ENCODE assay signal across 8 mouse cellular contexts in genomic region chr12:41438446-41438845, GRCm38 (mm10). TPM values are rescaled to one million over a fixed set of nuclear protein-coding genes. Genes with fewer than 3 reads are reported as not detected.
A peak's percentile ranks its signal among the peaks of the same experiment; 100 is the strongest.
DNase-seq lines count a peak whose midpoint lies in the region; ATAC-seq and TF ChIP-seq lines count a peak whose summit lies in the region.

No protein-coding gene starts in this region.

- H3K27me3 ChIP-seq in liver, embryonic 12.5 days (replicated peaks), result no peaks in the 10 kb centered on the region
- no peaks in the 10 kb centered on the region for H3K27me3 ChIP-seq in heart, embryonic 16.5 days (ENCODE audit: control insufficient read depth, insufficient read depth, low read length)
- H3K27me3 ChIP-seq in lung, embryonic 14.5 days (ENCODE audit: insufficient read depth, low read length), result no peaks in the 10 kb centered on the region
- H3K27me3 ChIP-seq in hindbrain, embryonic 14.5 days (ENCODE audit: control insufficient read depth, insufficient read depth, low read length), result no peaks in the 10 kb centered on the region

- no peaks in the 10 kb centered on the region for H3K4me1 ChIP-seq in liver, embryonic 12.5 days
- peaks cover 3% of the 10 kb centered on the region; the same call in 1 of the 2 replicates for H3K4me1 ChIP-seq in heart, embryonic 16.5 days (ENCODE audit: control insufficient read depth, insufficient read depth, low read length)
- no peaks in the 10 kb centered on the region; the same call in 1 of the 2 replicates for H3K4me1 ChIP-seq in lung, embryonic 14.5 days (ENCODE audit: insufficient read depth)
- H3K4me1 ChIP-seq in hindbrain, embryonic 14.5 days (replicated peaks; ENCODE audit: control insufficient read depth, insufficient read depth, low read length), result no peaks in the 10 kb centered on the region

- H3K9me3 ChIP-seq in liver, embryonic 12.5 days (replicated peaks), result no peaks in the 10 kb centered on the region
- H3K9me3 ChIP-seq in heart, embryonic 16.5 days (replicated peaks; ENCODE audit: control insufficient read depth, low read length), result no peaks in the 10 kb centered on the region
- H3K9me3 ChIP-seq in lung, embryonic 14.5 days (ENCODE audit: low read depth, low read length), result no peaks in the 10 kb centered on the region
- no peaks in the 10 kb centered on the region for H3K9me3 ChIP-seq in hindbrain, embryonic 14.5 days (ENCODE audit: control insufficient read depth, low read length)

- no peak overlapping the region for H3K27ac ChIP-seq in liver, embryonic 12.5 days
- no peak overlapping the region for H3K27ac ChIP-seq in heart, embryonic 16.5 days (ENCODE audit: low read length)
- no peak overlapping the region for H3K27ac ChIP-seq in lung, embryonic 14.5 days (ENCODE audit: low read depth)
- H3K27ac ChIP-seq in hindbrain, embryonic 14.5 days, result no peak overlapping the region

- H3K4me3 ChIP-seq in liver, embryonic 12.5 days, result no peak overlapping the region
- H3K4me3 ChIP-seq in heart, embryonic 16.5 days (ENCODE audit: low read length), result no peak overlapping the region
- H3K4me3 ChIP-seq in lung, embryonic 14.5 days (ENCODE audit: low read depth, low read length), result no peak overlapping the region
- no peak overlapping the region for H3K4me3 ChIP-seq in hindbrain, embryonic 14.5 days (replicated peaks; ENCODE audit: low read length)

- no peak for TF ChIP-seq CTCF in lung, embryonic 14.5 days (IDR thresholded peaks at IDR 0.05; ENCODE audit: low read depth)

- H3K9ac ChIP-seq in liver, embryonic 12.5 days, result no peak overlapping the region
- H3K9ac ChIP-seq in heart, embryonic 16.5 days (ENCODE audit: low read length), result no peak overlapping the region
- no peak overlapping the region for H3K9ac ChIP-seq in lung, embryonic 14.5 days
- no peak overlapping the region for H3K9ac ChIP-seq in hindbrain, embryonic 14.5 days

- no peaks in the 10 kb centered on the region for H3K36me3 ChIP-seq in liver, embryonic 12.5 days
- H3K36me3 ChIP-seq in heart, embryonic 16.5 days (ENCODE audit: control insufficient read depth, insufficient read depth), result no peaks in the 10 kb centered on the region
- H3K36me3 ChIP-seq in lung, embryonic 14.5 days (ENCODE audit: insufficient read depth), result no peaks in the 10 kb centered on the region
- no peaks in the 10 kb centered on the region for H3K36me3 ChIP-seq in hindbrain, embryonic 14.5 days (replicated peaks; ENCODE audit: control insufficient read depth, insufficient read depth)

- ATAC-seq in liver, embryonic 12.5 days, result no peak
- peak; percentile 70 for ATAC-seq in heart, embryonic 16.5 days (replicated peaks; ENCODE audit: extremely low read depth, insufficient read depth, low FRiP score)
- ATAC-seq in lung, embryonic 14.5 days (ENCODE audit: insufficient read depth), result peak; percentile 63; the same call in 1 of the 2 replicates
- no peak for ATAC-seq in erythroblast, adult 5-6 weeks (replicated peaks; ENCODE audit: low FRiP score, poor library complexity, severe bottlenecking)
- ATAC-seq in hindbrain, embryonic 14.5 days (ENCODE audit: low FRiP score), result no peak; the same call in 1 of the 2 replicates

- 52% methylated on average over 4 of the region's 4 CpGs for WGBS in liver, embryonic 12.5 days (ENCODE audit: insufficient replicate concordance)
- 36% methylated on average over 4 of the region's 4 CpGs for WGBS in heart, embryonic 16.5 days
- WGBS in lung, embryonic 14.5 days, result 41% methylated on average over 4 of the region's 4 CpGs
- WGBS in hindbrain, embryonic 14.5 days, result 60% methylated on average over 4 of the region's 4 CpGs

- peak; percentile 7 for DNase-seq in liver
- peak; percentile 22 to 23 for DNase-seq in cerebellum, adult 18-20 months
- peak; percentile 71 for DNase-seq in lung, embryonic 14.5 days
- no peak for DNase-seq in spleen, adult 18-20 months
- no peak for DNase-seq in hindbrain, embryonic 14.5 days (ENCODE audit: low spot score)

- no peak overlapping the region for H3K4me2 ChIP-seq in liver, embryonic 12.5 days
- H3K4me2 ChIP-seq in heart, embryonic 16.5 days (ENCODE audit: low read depth, low read length), result no peak overlapping the region
- no peak overlapping the region for H3K4me2 ChIP-seq in lung, embryonic 14.5 days
- H3K4me2 ChIP-seq in hindbrain, embryonic 14.5 days (replicated peaks), result no peak overlapping the region

RNA-seq across cellular contexts. Expression of gene Lrrn3, which starts 47.8 kb away (rescaled TPM):
- polyA plus RNA-seq in liver, embryonic 12.5 days (2016; fragmentation: Nextera tagmentation; extraction: Ambion mirVana), result 3.1 and 3.6 TPM in 2 replicates
- 3.3 and 4.5 TPM in 2 replicates for polyA plus RNA-seq in heart, embryonic 16.5 days (2015; fragmentation: Nextera tagmentation; extraction: Ambion mirVana)
- 20.1 and 20.3 TPM in 2 replicates for polyA plus RNA-seq in lung, embryonic 14.5 days (2014; fragmentation: Nextera tagmentation; extraction: Ambion mirVana)
- total RNA-seq in erythroblast, adult 5-6 weeks (2015; ENCODE audit: low replicate concordance), result 0.63 and 0.77 TPM in 2 replicates
- 0.43 TPM in 1 of 2 replicates, not detected in the other for total RNA-seq in erythroblast, adult 5-6 weeks (2017; ENCODE audit: low replicate concordance)
- 102 and 121 TPM in 2 replicates for polyA plus RNA-seq in hindbrain, embryonic 14.5 days (2014; fragmentation: Nextera tagmentation; extraction: Ambion mirVana)

Comparison
In these comparisons a context has a peak if more than half of its experiments do, and no peak if none do; other contexts are left out.
1. DNase-seq: peak in liver (single experiment), cerebellum, adult 18-20 months (2 of 2) and lung, embryonic 14.5 days (single experiment); none in spleen, adult 18-20 months (0 of 2) and hindbrain, embryonic 14.5 days (single experiment).
2. ATAC-seq: peak in heart, embryonic 16.5 days (single experiment) and lung, embryonic 14.5 days (single experiment); none in liver, embryonic 12.5 days (single experiment), erythroblast, adult 5-6 weeks (single experiment) and hindbrain, embryonic 14.5 days (single experiment).